Mouse (Mus musculus): ENCODE data around the gene Cetn2. TPM values are rescaled to one million over a fixed set of nuclear protein-coding genes. Genes with fewer than 3 reads are reported as not detected.

The Cetn2 gene
- polyA plus RNA-seq (2015; fragmentation: Nextera tagmentation; extraction: Ambion mirVana) = 50.6 and 60.7 TPM in 2 replicates

DNA sequence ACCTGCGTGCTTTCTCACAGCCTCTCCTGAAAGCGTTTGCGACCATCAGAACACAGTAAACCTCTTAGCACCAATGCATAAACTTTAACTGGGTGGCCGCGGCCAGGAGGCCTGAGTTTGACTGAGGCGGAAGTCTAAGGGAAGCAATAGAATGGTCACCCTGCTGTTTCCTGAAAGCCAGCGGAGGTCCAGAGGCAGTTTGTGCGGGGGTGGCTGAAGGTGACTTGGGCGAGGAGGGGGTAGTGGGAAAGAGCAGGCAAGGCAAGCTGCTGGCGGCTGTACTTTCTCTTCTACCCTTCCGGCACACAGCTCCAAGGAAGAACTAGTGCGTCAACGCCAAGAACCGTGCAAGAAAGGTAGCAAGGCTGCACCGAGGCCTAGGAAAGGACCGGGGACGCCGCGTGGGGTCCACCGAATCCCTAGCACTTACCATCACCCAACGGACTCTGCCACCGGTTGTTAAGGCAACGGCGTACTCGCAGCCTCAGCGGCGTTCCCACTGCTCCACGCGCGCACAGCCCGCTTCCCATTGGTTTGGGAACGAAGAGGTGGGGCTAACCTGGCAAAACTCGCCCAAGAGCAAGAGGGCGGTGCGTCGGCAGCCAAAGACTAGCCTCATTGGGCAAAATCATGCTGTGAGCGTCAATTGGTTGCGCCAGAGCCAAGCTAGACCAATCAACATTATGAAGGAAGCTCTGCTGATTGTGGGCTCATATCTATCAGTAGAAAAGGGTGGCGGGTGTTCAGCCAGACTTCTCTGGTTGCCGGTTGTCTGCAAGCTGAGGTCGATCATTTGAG, at the start of gene Cetn2, which contains the start of gene Nsdhl:
Gene Cetn2, minus strand, starts transcription at position 528 of the 798 bp plus-strand sequence.
Gene Nsdhl, plus strand, starts transcription at position 674 of the 798 bp plus-strand sequence.
- peak within 1 kb of the TSS; percentile 57 for H3K9ac ChIP-seq
- H3K4me3 ChIP-seq = peak within 1 kb of the TSS; percentile 68
- H3K9me3 ChIP-seq (replicated peaks) = no peaks in the 10 kb centered on the region
- H3K36me3 ChIP-seq = no peaks in the 10 kb centered on the region
- H3K4me1 ChIP-seq (replicated peaks) = no peaks in the 10 kb centered on the region; the same call in 1 of the 2 replicates
- peak; percentile 99 for ATAC-seq (replicated peaks; ENCODE audit: insufficient number of reproducible peaks, insufficient read depth, low FRiP score, low read depth)
- no peaks in the 10 kb centered on the region for H3K27me3 ChIP-seq
- peak within 1 kb of the TSS; percentile 61 for H3K27ac ChIP-seq
- WGBS = 13% methylated on average over 40 of the region's 41 CpGs
- H3K4me2 ChIP-seq = peak within 1 kb of the TSS; percentile 65

DNA sequence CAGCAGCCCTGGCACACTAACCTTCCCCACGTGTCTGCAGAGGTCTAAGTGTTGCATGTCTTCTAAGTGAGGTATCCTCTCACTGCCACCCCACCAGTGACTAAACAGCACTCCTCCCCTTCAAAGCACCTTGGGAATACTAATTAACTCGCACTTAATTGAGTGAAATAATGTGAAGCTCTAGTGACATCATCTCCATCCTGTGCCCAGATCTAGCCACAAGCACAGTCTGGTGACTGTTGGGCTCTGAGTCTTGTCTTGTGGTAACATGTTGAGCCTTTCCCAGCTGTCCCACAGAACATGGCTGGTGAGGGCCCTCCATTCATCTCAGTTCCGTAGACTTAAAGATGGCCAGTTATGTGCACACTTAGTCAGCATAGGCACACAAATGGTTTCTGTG, 44.5 kb upstream of the Cetn2 start:
- no peaks in the 10 kb centered on the region for H3K9me3 ChIP-seq (replicated peaks)
- WGBS = 68% methylated on average over 3 of the region's 3 CpGs
- H3K4me3 ChIP-seq = no peak overlapping the region
- H3K4me1 ChIP-seq (replicated peaks) = no peaks in the 10 kb centered on the region
- no peaks in the 10 kb centered on the region for H3K36me3 ChIP-seq
- ATAC-seq (replicated peaks; ENCODE audit: insufficient number of reproducible peaks, insufficient read depth, low FRiP score, low read depth) = no peak
- no peak overlapping the region for H3K4me2 ChIP-seq
- H3K27me3 ChIP-seq = no peaks in the 10 kb centered on the region
- H3K27ac ChIP-seq = no peak overlapping the region
- no peak overlapping the region for H3K9ac ChIP-seq

DNA sequence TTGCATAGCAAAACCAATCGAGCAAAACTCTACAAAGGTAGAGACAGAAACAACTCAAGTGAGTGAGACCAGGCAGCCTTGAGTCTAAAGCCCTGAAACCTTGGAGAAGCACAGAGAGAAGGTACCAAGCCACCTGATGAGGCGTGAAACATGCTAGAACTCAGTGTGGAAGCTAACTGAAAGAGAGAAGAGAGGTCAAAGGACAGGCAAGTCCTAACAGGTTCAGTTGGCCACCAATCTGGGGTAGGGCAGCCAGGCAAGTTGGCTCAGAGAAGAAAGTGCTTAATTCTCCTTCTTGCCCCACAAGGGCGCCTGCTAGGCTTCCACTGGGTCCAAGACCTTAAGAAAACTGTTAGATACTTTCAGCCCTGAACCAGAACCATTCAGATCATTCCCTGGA, 43.3 kb upstream of the Cetn2 start:
- H3K27me3 ChIP-seq = no peaks in the 10 kb centered on the region
- WGBS = 53% methylated on average over 3 of the region's 3 CpGs
- ATAC-seq (replicated peaks; ENCODE audit: insufficient number of reproducible peaks, insufficient read depth, low FRiP score, low read depth) = no peak
- no peak overlapping the region for H3K27ac ChIP-seq
- no peak overlapping the region for H3K9ac ChIP-seq
- H3K9me3 ChIP-seq (replicated peaks) = no peaks in the 10 kb centered on the region
- H3K36me3 ChIP-seq = no peaks in the 10 kb centered on the region
- no peak overlapping the region for H3K4me2 ChIP-seq
- no peaks in the 10 kb centered on the region for H3K4me1 ChIP-seq (replicated peaks)
- no peak overlapping the region for H3K4me3 ChIP-seq

DNA sequence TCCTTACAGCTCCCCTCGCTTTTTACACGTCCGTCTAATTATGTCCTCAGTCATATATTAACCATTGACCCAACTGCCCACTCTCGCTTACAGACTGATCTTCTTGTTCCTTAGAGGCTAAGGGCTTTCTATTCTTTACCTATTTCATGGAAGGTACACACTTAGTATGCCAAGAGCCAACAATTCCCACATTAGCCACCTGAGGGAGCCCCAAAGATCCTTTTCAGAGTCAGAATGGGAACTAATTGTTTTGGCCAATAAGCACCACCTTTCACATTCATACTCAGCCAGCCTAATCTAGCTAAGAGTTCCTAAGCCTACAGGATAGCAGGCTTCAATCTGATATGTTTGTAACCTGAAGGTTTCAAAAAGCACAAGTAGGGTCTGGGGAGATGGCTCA, 42.2 kb upstream of the Cetn2 start:
- Histone ChIP-seq H3K4me3 (no peak overlapping the region), H3K4me2 (no peak overlapping the region), H3K36me3 (no peaks in the 10 kb centered on the region), H3K9me3 (replicated peaks) (no peaks in the 10 kb centered on the region), H3K27ac (no peak overlapping the region), H3K27me3 (no peaks in the 10 kb centered on the region), H3K9ac (no peak overlapping the region), H3K4me1 (replicated peaks) (no peaks in the 10 kb centered on the region)
- ATAC-seq (replicated peaks; ENCODE audit: insufficient number of reproducible peaks, insufficient read depth, low FRiP score, low read depth) = no peak
- 84% methylated on average over 4 of the region's 4 CpGs for WGBS

DNA sequence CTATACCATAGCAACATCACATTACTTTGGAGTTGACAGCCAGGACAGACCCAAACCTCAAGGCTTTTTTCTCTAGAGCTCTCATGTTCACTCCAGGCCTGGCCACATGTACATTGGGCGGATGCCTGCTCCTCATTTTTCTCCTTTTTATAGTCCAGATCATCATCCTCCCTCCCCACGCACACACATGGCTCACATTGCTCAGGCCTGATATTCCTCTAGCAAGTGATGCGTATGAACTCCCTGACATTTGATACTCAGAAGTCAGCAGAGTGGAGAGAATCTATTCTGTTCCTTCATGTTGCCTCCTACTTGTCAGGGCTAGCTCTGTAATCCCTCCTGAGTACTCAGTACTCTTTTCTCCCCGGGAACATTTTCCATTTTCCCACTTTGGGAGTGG, 38.3 kb upstream of the Cetn2 start:
- no peaks in the 10 kb centered on the region for H3K36me3 ChIP-seq

DNA sequence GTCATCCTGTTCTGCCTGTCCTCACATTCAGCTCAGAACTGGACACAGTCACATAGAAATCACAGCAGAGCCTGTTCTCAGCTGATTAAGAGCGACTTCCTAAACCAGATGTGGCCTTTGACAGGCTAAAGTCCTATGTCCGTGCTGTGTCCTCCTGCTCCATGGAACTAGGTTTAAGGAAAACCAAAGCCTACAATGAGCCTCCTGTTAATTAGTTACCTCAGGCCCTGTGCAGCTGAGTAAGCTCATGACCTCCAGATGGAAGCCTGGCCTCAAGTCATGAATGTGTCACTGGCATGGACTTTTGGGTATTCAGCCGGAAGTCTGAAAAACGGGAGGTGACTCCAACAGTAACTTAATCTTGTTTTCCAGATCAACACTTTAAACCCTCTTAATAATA, 35.3 kb upstream of the Cetn2 start:
- Histone ChIP-seq H3K4me3 (no peak overlapping the region), H3K9me3 (replicated peaks) (no peaks in the 10 kb centered on the region), H3K27ac (no peak overlapping the region), H3K4me2 (no peak overlapping the region), H3K36me3 (no peaks in the 10 kb centered on the region), H3K4me1 (replicated peaks) (no peaks in the 10 kb centered on the region), H3K27me3 (no peaks in the 10 kb centered on the region), H3K9ac (no peak overlapping the region)
- ATAC-seq (replicated peaks; ENCODE audit: insufficient number of reproducible peaks, insufficient read depth, low FRiP score, low read depth) = no peak
- WGBS = 59% methylated on average over 4 of the region's 4 CpGs

More for the DNA sequence above, 38.3 kb upstream of the Cetn2 start:
- no peaks in the 10 kb centered on the region for H3K27me3 ChIP-seq
- H3K27ac ChIP-seq = no peak overlapping the region
- no peak overlapping the region for H3K4me2 ChIP-seq
- H3K9ac ChIP-seq = no peak overlapping the region
- H3K9me3 ChIP-seq (replicated peaks) = no peaks in the 10 kb centered on the region
- H3K4me1 ChIP-seq (replicated peaks) = no peaks in the 10 kb centered on the region
- ATAC-seq (replicated peaks; ENCODE audit: insufficient number of reproducible peaks, insufficient read depth, low FRiP score, low read depth) = no peak
- WGBS = 83% methylated on average over 4 of the region's 4 CpGs
- no peak overlapping the region for H3K4me3 ChIP-seq

DNA sequence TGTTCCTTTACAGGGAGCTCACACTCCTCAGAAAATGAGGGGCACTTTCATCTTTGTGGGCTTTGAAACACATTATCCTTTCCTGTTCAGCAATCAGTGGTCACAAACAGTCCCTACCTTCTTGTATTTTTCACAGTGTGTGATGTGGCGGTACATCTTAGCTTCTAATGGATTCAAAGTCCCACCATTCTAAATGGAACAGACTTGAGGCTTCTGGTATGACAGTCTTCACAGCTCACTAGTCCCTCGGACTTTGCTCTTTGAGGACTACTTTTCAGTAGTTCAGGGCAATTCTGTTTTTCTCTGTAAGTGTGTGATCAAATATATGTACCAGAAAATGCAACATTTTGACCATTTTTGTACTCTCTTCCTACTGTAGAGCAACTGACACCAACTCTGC, 3.2 kb upstream of the Cetn2 start:
- H3K9ac ChIP-seq = no peak overlapping the region
- no peak for ATAC-seq (replicated peaks; ENCODE audit: insufficient number of reproducible peaks, insufficient read depth, low FRiP score, low read depth)
- no peaks in the 10 kb centered on the region for H3K36me3 ChIP-seq
- H3K9me3 ChIP-seq (replicated peaks) = no peaks in the 10 kb centered on the region
- no peak overlapping the region for H3K27ac ChIP-seq
- no peaks in the 10 kb centered on the region; the same call in 1 of the 2 replicates for H3K4me1 ChIP-seq (replicated peaks)
- H3K4me3 ChIP-seq = no peak overlapping the region
- 76% methylated on average over 2 of the region's 2 CpGs for WGBS
- H3K27me3 ChIP-seq = no peaks in the 10 kb centered on the region
- H3K4me2 ChIP-seq = no peak overlapping the region

DNA sequence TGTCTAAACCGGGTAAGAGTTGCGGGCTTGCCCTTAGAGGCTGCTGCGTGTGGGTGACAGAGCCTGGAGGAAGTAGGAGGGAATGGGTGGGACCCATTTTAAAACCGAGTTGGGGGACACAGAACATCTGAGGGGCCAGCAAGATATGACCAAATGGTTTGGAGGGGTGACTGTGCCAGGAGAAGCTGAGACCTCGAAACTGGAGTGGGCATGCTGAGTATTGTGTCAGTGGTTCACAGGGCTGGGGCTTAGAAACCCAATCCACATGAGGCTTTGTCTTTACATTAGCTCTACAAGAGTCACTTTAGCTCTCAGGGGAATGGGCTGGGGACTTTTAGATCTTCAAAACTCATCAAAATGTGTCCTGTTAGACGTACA, 460 bp upstream of the Cetn2 start:
- no peaks in the 10 kb centered on the region for H3K36me3 ChIP-seq
- ATAC-seq (replicated peaks; ENCODE audit: insufficient number of reproducible peaks, insufficient read depth, low FRiP score, low read depth) = no peak
- no peaks in the 10 kb centered on the region; the same call in 1 of the 2 replicates for H3K4me1 ChIP-seq (replicated peaks)
- WGBS = 11% methylated on average over 6 of the region's 6 CpGs
- peak overlapping the region; percentile 57 for H3K9ac ChIP-seq
- peak overlapping the region; percentile 56 for H3K27ac ChIP-seq
- H3K9me3 ChIP-seq (replicated peaks) = no peaks in the 10 kb centered on the region
- peak overlapping the region; percentile 68 for H3K4me3 ChIP-seq
- H3K4me2 ChIP-seq = peak overlapping the region; percentile 65
- H3K27me3 ChIP-seq = no peaks in the 10 kb centered on the region

DNA sequence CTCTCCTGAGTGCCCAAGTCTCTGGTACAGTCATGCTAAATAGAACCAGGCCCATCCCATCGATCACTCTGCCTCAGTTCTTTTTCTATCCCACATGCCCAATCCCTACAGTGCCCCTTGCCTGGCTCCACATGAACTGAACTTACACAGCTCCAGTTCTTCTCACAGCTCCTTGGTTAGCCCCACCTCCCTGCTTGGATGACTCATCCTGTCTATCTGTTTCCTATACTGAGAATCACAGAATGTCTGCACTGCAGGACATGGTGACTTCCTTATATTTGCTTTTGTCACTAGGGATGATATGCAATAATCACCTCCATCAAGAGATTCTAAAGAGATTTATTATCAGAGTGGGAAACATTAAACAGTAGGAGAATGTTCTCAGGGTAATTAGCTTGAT, 6.6 kb downstream of the Cetn2 start:
- Histone ChIP-seq H3K27me3 (no peaks in the 10 kb centered on the region), H3K4me2 (no peak overlapping the region), H3K27ac (no peak overlapping the region), H3K36me3 (no peaks in the 10 kb centered on the region), H3K4me1 (replicated peaks) (no peaks in the 10 kb centered on the region), H3K9me3 (replicated peaks) (no peaks in the 10 kb centered on the region), H3K9ac (no peak overlapping the region), H3K4me3 (no peak overlapping the region)
- WGBS = 86% methylated on average over 1 of the region's 1 CpGs
- ATAC-seq (replicated peaks; ENCODE audit: insufficient number of reproducible peaks, insufficient read depth, low FRiP score, low read depth) = no peak

DNA sequence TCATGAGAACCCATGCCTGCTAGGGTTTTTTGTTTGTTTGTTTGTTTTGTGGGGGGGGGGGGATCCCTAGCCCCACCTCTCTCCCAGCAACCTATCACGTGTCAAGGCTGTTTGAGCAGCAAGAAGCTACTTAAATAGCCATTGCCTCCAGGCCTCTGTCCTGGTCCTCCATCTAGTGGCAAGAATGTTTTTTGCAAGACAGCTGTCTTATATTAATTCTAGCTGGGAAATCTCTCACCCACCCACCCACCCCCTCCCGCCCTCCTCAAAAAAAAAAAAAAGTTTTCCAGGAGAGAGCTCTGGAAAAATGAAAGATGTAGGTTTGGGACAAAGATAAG, 9.8 kb downstream of the Cetn2 start:
- ATAC-seq (replicated peaks; ENCODE audit: insufficient number of reproducible peaks, insufficient read depth, low FRiP score, low read depth) = no peak

DNA sequence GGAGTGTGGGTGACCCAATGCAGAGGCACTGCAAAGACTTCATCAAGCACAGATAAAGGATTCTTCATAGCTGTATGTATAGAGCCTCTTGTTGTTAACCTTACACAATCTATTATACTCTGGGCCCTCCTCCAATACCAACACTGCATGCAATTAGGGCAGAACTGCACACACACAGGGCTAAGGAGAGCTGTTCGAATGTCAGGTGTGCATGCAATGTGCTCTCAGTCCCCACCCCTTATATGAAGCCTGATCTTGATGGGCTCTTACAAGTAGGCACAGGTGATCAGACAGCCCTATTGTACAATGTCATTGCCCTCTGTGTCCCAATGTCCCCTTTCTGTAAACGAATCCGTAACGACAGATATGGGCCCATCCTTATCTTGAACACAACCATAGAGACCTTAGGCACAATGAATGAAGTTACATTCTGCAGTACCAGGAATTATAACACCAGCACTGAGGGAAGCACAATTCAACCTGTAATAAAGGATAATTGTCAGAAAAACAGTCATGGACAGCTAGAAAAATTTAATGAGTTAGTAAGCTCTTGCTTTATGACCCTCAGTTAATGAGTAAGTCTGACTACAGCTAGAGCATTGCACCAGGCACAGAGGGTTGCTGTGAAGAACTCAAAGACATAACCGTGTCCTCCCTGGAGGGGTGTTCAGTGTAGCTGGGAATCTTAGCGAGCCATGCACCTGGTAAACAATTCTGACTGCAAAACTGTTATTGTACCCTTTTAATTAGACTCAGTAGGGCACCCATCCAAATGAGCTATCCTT, 10.4 kb downstream of the Cetn2 start:
- H3K36me3 ChIP-seq = no peaks in the 10 kb centered on the region
- 78% methylated on average over 6 of the region's 6 CpGs for WGBS
- H3K9ac ChIP-seq = no peak overlapping the region
- no peaks in the 10 kb centered on the region for H3K4me1 ChIP-seq (replicated peaks)
- ATAC-seq (replicated peaks; ENCODE audit: insufficient number of reproducible peaks, insufficient read depth, low FRiP score, low read depth) = no peak
- no peak overlapping the region for H3K4me2 ChIP-seq
- H3K9me3 ChIP-seq (replicated peaks) = no peaks in the 10 kb centered on the region
- no peak overlapping the region for H3K27ac ChIP-seq
- no peaks in the 10 kb centered on the region for H3K27me3 ChIP-seq
- H3K4me3 ChIP-seq = no peak overlapping the region

More for the DNA sequence above, 9.8 kb downstream of the Cetn2 start:
- Histone ChIP-seq H3K27me3 (no peaks in the 10 kb centered on the region), H3K36me3 (no peaks in the 10 kb centered on the region), H3K4me3 (no peak overlapping the region), H3K4me1 (replicated peaks) (no peaks in the 10 kb centered on the region), H3K4me2 (no peak overlapping the region), H3K9me3 (replicated peaks) (no peaks in the 10 kb centered on the region), H3K9ac (no peak overlapping the region), H3K27ac (no peak overlapping the region)
- WGBS = 8% methylated on average over 2 of the region's 2 CpGs
